Mouse (Mus musculus) ES-E14 (cell line): ENCODE measurements at regions not wholly inside any gene's neighbourhood (a gene's known extent, or its start where the extent isn't known, plus 50 kb on each side); places are given as distances from the start of the nearest gene placed in this dataset.

Experiments
- ZC3H11A ChIP-seq: IDR thresholded peaks from 2 replicates; pipeline ENCODE4 v1.6.1; 2012; ENCODE audit warnings: low read depth, mild to moderate bottlenecking, inconsistent platforms, low read length, borderline replicate concordance
- ZNF384 ChIP-seq: IDR thresholded peaks from 2 replicates; pipeline ENCODE4 v1.6.1; 2012; ENCODE audit warnings: low read depth, low read length, inconsistent platforms

GRCm38 (mm10) chr15:33862224-33862752 is 495.4 kb downstream of the 9430069I07Rik start:
- TF ChIP-seq ZC3H11A (no peak), ZNF384 (no peak)
